Mouse (Mus musculus) spleen, embryonic (tissue): ENCODE measurements around the gene Fkbp9.

Experiments
- CTCF ChIA-PET: fragments of 350-600 bp; sonication (Branson Sonifier 250); formaldehyde crosslinking; loops from one replicate; lab custom pipeline; 2022; lab: Charles Lee

Gene Fkbp9

DNA sequence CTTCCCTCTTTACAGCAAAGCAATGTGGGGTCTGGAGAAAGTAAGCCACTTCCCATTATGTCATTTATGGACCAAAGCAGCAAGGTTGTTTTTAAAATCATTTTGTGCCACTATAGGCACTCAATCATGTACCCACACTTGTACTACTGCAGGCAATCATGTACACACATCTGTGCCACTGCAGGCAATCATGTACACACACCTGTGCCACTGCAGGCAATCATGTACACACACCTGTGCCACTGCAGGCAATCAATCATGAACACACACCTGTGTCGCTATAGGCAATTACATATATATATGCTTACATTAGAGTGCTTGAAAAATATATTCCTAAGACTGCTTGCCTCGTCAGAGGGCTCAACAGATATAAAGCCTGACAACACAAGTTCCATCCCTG is 73.1 kb downstream of the Fkbp9 start:
- CTCF ChIA-PET = no interaction called here

DNA sequence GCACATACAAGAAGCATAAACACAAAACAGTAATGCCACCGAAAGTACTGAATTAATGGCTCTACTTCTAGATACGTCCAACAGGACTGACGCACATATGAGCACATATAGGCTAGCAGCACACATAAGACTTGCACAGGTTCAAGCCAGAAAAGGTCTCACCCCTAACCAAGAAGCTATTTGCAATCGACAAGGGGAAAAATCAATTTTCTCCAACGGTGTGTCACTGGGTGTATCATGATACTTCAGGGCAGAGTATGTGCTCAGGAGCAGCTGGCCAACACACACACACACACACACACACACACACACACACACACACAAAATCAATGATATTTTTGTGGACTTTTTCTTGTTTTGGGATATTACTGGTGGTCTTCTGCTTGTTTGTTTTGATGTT is 73.6 kb downstream of the Fkbp9 start:
- CTCF ChIA-PET = no interaction called here

DNA sequence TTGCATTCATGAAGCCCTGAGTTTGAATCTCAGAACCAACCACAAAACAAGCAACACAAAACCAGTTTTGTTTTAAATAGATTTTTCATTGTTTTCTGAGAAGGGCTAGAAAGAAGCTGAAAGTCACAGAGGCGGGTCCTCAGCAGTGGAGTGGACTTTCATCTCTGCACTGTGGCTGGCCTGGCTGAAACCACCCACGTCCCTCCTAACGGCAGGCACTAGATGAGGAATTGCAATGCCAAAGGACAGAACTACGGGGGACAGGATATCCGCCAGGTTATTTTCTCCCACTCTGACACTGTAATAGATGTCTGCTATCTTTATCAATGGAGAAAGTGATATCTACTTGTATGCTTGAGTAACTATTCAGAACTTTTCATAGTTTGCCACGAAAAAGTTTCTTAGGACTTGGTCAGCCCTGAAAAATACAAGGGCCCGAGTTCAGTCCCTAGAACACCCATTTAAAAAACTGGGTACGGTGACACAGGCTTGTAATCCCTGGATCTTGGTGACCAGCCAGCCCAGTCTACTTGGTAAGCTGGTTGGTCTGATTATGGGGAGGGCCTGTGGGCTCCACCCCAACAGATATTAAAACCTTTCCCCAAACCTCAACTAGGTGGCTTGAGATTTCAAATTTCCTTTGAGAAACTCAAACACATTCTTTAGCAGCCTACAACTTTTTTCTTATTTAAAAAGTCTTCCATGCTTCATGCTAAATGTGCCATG is 74.4 kb downstream of the Fkbp9 start:
- CTCF ChIA-PET = no interaction called here

DNA sequence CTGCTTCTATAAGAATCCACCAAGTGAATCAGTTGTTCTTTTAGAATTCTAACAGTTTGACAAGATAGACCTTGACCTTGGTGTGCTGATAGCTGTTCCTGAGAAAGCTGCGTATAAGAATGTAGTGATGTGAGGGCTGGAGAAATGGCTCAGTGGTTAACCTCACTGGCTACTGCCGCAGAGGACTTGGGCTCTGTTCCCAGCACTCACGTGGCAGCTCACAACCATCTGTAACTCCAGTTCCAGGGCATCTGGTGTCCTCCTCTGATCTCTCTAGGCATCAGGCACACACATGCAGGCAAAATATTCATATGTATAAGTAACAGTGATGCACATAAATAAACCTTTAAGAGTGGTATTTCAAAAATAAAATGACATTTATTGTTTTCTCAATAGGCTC is 76.1 kb downstream of the Fkbp9 start:
- CTCF ChIA-PET = no interaction called here

DNA sequence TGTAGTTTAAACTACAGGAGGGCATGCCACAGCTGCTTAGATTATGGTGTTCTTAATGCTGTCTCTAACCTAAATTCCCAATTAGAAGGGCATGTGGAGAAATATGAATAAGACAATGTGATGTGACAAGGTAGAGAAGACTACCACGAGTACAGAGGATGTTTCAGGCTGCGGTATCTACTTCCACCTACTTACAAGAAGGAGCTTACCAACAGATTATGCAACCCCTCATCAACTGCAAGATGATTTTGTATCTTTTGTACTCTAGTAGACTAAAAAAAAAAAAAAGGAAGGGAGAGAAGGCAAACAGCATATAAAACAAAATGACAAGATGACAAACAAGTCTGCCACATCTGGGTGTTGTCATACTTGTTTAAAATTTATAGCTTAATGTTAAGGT is 76.5 kb downstream of the Fkbp9 start:
- CTCF ChIA-PET = interaction anchor here (0.7 to 0.9 kb wide), 2 partner anchors 36 to 97 kb away, joined by 4 to 18 read pairs; no protein-coding TSS in a partner anchor

DNA sequence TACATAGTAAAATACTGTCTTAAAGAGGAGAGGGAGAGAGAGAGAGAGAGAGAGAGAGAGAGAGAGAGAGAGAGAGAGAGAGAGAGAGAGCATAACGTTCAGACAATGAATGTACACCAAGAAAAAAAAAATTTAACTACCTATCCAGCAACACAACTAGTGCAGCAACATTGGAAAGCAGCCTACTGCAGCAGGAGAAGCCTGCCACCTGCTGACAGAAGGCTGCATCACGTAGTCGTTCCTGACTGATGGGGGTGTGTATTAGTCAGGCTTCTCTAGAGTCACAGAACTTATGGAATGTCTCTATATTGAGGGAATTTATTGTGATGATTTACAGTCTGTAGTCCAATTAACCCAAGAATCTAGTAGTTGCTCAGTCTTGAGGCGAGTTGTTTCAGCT is 77.1 kb downstream of the Fkbp9 start:
- CTCF ChIA-PET = interaction anchor here (0.7 to 0.9 kb wide), 2 partner anchors 36 to 97 kb away, joined by 4 to 18 read pairs; no protein-coding TSS in a partner anchor

DNA sequence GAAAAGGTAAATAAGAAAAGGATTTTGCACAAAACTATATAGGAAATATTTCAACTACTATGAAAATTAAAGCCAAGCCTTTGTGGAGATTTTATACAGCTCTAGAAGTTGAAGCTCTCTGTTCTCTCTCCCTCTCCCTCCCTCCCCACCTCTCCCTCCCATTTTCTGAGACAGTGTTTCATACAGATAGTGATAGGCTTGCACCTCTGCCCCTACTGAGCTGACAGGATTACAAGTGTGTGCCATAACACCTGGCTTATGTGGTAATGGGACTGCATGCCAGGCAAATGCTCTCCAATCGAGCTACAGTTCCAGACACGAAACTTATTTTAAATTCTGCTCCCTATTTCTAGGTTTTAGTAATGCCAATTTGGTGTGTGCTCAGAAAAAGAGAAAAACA is 79.1 kb downstream of the Fkbp9 start:
- CTCF ChIA-PET = interaction anchor here (0.7 kb wide), 1 partner anchor 624 kb away, joined by 3 read pairs; no protein-coding TSS in a partner anchor

DNA sequence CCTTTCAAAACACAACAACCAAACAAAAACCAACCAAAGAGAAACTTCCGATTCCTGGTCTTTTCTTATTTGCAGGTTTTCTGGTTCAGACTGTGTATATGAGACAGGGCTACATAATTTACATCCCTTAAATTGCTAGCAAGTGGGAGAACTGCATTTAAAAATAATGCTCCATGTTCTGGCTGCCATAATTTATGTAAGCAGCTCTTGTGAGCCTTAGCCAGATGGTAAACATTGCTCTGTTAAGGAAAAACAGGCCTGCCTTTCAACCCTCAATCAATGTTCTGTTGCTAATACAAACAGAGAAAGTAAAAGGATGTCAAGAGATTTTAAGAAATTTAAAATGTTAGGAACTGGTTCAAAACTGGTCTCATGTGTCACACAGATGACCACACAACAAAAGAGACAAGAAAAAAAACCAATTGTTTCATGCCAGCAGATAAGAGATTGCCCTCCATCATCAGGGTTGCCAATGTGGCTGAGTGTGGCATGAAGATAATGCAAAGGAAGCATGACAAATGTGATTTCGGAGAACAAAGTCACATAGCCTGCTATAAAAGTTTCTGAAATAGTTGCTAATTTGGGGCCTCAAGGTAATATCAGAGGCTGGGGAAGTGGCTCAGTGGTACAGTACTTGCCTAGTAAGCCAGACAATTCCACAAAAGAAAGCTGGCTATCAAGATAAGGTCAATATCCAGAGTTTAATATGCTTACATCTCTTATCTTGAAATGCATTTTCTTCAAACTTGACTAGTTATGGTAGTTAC is 81.4 kb downstream of the Fkbp9 start:
- CTCF ChIA-PET = interaction anchor here (0.8 kb wide), 1 partner anchor 12 kb away, joined by 3 read pairs; no protein-coding TSS in a partner anchor

DNA sequence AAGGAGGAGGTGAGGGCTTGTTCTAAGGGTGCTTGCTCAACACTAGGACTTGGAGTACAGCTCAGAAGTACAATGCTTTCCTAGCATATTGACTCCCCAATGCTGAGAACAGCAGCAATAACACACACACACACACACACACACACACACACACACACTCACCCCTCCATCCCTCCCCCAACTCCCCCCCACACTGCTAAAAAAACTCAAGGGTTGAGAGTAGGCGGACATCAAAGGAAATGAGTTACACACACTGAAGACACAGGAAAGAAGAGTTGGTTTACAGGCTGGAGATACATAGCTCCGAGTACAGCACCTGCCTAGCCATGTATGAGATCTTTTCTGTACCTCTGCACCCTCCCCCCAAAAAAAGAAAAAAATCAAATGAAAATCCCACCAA is 84.4 kb downstream of the Fkbp9 start:
- CTCF ChIA-PET = interaction anchor here (0.6 kb wide), 1 partner anchor 24 kb away, joined by 5 read pairs; no protein-coding TSS in a partner anchor

DNA sequence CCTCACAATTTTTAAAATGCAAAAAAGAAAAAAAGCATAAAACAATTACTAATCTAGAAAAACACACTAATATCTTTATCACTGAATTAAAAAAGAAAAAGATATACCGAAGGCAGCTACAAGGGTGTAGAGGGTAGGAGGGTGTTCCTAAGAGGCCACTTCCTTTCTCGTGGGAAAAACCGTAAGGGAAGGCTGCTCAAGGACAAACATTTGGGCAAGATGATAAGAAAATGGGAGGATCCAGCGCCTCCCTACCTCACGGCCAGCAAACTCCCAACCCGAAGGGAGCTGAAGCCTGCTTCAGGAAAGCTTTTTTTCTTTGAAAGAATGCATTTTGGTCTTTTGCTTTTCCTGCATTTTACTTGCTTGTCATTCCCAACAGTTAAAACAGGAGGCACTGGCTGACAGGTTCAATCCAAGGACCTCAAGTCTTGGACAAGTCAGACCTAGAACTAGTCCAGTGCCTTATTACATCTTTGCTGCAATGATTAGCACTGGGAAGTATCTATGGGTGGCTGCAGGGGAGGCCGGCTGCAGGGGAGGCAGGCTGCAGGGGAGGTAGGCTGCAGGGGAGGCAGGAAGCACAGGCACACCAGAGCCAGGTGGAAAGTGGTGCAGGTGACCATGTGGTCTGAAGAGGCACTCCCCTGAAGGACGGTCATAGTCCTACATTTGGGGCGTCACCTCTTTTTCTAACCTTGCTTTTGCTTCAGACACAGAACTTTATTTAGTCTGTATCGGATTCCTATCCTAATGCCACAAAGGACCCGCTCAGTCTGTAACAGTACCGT is 85.9 kb downstream of the Fkbp9 start:
- CTCF ChIA-PET = no interaction called here

DNA sequence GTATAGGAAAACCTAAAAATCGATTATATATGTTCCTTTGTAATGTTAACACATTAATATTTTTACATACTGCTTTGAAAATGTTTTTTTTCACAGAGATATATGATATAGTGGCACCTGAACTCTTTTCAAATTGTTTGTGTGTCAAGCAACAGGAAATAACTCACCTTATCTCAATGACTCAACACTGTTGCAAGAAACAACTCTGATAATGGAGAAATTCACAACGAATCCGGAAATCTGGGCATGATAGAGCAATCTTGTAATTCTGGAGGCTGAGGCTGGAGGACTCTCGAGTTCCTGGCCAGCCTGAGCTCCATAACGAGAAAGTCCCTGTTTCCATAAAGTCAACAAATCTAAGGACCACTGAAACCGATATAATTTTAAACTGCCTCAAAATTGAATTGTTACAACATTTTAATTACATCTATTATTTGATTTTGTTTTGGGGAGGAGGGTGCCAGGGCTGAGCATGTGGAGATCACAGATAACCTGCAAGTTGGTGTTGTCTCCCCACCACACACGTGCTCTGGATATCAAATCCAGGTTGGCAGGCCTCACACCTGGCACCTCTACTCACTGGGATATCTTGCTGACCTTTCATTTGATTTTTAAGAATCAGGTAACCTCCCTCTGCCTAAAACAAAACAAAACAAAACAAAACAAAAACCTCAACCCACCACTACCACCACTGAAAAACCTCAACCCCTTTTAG is 87.6 kb downstream of the Fkbp9 start:
- CTCF ChIA-PET = interaction anchor here (1.3 to 1.5 kb wide), 2 partner anchors 10 to 204 kb away, joined by 3 read pairs; partner anchors contain the start of gene Avl9

DNA sequence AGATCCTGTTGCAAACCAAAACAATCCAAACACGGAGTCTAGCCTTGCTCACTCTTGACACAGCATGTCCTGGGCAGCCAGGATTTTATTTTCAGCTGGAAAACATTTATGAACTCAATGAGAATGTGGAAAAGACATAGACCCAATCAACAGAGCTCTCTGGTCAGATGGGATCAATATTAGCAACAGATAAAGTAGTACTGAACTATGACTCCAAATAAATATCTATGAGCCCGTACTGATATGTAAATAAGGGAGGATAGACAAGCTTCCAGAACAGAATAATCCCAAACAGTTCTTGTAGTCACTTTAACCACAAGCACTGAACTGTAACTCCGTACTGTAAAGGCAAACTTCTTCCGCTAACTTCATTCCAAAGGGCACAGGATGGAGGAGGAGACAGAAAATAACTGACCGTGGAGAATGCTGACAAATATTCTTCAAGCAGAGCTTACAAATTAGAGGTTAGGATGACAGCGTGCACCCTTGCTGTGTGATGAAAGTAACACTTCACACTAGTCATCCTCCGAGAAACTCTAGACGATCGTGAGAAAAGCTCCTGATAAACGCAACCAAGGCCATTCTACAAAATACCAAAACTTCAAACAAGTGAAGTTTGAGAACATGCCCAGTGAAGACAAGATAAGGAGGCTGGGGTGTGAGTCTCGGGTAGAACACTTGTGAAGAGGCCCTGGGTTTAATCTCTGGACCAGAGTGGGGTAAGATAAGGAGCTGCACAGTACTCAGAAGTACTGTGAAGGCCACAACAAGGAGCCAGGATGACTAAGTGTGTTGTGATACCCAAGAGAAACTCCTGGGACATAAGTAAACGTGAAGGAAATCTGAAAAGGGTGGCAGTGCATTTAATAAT is 88.6 kb downstream of the Fkbp9 start:
- CTCF ChIA-PET = interaction anchor here (1.5 kb wide), 1 partner anchor 205 kb away, joined by 3 read pairs; the partner anchor contains the start of gene Avl9

DNA sequence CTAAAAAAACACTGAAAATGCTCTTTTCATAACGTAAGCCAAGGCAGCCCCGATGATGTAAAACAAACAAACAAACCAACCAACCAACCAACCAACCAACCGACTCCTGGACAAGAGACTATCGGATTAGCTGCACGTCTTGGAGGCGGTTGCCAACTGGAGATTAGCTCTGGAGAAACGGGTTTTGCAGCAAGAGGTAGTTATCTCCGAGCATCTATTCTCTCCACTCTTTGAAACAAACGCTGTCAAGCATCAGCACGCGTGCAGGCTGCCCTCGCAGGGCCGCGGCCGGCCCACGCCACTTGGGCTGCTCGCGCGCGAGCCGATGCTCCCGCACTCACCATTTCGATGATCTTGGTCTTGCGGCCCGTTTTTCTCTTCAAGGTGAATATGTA is 91.5 kb downstream of the Fkbp9 start:
- CTCF ChIA-PET = no interaction called here

DNA sequence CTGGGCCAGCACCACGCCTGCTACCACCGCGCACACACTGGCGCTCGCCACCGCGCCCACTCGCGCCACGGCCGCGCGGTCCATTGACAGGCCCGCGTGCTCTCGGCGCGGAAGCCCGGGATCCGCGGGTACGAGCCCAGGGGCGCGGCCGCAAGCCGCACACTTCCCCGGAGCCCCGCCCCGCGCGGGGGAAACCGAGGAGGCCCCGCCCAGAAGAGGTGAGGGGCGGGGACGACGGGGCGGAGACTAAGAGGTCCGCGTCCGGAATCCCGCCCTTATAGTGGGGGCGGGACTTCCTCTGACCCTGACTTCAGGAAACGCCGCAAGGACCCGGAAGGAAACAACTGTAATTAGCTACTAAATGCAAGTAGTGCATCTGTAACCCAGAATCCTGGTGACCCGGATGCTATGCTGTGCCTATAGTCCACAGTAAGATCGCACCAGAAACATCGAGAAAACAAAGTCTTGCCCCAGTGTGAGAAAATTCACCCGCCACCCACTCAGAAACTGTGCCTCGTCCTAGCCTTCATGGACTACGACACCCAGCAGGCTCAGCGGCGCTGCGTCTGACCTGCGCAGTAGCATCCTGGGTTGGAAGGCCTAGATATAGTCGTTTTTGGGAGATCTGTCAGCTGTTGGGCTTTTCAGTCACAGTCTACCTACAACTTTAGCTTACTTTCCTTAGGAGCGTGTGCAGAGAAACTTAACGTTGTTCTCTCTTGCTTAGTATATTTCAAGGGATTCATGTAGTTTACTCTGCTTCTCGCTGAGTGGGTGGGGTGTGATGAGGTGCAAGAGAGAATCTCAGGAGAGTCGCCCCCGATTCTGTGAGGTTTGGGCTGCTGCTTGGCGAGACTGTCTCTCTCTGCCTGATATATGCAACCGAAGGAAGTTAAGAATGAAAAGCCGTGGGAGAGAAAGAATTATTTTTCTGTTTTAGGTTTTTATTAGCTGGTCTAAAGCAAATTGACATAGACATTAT is 92.2 kb downstream of the Fkbp9 start, which contains the start of the genes Nt5c3 and Vmn1r4:
TSS of gene Nt5c3 (minus strand) at position 207 of the 982 bp plus-strand sequence.
TSS of gene Vmn1r4 (plus strand) at position 290 of the 982 bp plus-strand sequence.
- CTCF ChIA-PET = interaction anchor here (0.7 kb wide), 1 partner anchor 22 kb away, joined by 3 read pairs; no protein-coding TSS in a partner anchor
